Mouse (Mus musculus): Measurements from ENCODE around the gene Pigk. TPM values are rescaled to one million over a fixed set of nuclear protein-coding genes. Genes with fewer than 3 reads are reported as not detected.
A peak's percentile ranks its signal among the peaks of the same experiment; 100 is the strongest.

Pigk gene
- polyA plus RNA-seq, 1 experiment from 2014 or later: 31.9 TPM

DNA sequence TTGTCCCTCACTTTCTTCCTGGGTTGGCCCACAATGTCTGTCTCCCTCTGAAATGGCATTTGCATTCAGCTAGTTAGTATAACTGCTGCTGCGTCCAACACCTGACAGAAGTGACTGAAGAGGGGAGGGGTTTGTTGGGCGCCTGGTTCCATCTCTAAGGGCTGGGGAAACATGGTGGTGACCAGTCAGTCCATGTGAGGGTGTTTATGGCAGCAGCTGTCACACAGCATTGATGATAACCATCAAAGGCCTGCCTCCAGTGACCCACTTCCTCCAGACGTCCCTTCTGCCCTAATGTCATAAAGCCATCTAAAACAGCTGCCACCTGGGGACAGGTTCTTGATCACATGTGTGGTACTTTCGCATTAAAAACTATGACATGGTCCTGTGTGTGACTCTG, 212.3 kb downstream of the Pigk start:
- no peaks in the 10 kb centered on the region for H3K27me3 ChIP-seq (ENCODE audit: poor library complexity, severe bottlenecking)
- peaks cover 32% of the 10 kb centered on the region for H3K4me1 ChIP-seq
- 88% methylated on average over 4 of the region's 4 CpGs for WGBS
- H3K36me3 ChIP-seq (replicated peaks): no peaks in the 10 kb centered on the region
- no peak overlapping the region for H3K27ac ChIP-seq
- DNase-seq (ENCODE audit: extremely low spot score, low spot score): no peak
- H3K9me3 ChIP-seq: no peaks in the 10 kb centered on the region
- no peak overlapping the region for H3K4me3 ChIP-seq

DNA sequence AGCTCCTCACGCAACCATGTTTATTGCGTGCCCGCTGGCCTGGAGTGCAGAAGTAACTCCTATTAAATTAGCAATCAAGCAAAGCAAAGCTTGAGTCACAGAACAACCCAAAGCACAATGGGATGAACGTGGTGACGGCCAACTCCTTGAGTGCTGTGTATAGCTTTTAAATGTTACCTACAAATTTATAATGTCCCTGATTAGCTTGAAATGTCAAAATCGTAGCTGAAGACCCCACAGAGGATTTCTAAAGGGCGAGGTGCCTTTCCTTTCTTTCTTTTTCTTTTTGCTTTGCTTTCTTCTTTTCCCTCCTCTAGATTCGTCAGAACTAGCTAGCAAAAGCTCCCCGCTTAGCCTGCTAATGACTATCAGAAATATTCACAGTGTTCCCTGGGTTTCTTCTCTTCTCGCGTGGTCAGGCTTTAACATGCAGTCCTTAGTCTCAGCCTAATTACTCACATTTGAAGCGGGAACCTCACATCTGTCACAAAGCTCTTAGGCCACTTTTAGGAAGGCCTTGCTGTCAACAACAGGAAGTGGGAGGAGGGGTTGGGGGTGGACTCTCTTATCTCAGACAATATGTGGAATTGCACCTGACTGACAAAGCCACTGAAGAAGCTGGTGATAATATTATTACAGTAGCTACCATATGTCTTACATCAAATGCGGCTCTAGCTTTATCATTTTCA, 214.5 kb downstream of the Pigk start:
- Histone ChIP-seq H3K36me3 (replicated peaks) (no peaks in the 10 kb centered on the region), H3K27ac (0 out of 2 replicates have a peak overlapping the region, but pooled peaks have one; percentile 33), H3K9me3 (no peaks in the 10 kb centered on the region), H3K27me3 (ENCODE audit: poor library complexity, severe bottlenecking) (no peaks in the 10 kb centered on the region), H3K4me3 (no peak overlapping the region), H3K4me1 (peaks cover 31% of the 10 kb centered on the region)
- DNase-seq (ENCODE audit: extremely low spot score, low spot score): no peak
- WGBS: 72% methylated on average over 13 of the region's 13 CpGs

DNA sequence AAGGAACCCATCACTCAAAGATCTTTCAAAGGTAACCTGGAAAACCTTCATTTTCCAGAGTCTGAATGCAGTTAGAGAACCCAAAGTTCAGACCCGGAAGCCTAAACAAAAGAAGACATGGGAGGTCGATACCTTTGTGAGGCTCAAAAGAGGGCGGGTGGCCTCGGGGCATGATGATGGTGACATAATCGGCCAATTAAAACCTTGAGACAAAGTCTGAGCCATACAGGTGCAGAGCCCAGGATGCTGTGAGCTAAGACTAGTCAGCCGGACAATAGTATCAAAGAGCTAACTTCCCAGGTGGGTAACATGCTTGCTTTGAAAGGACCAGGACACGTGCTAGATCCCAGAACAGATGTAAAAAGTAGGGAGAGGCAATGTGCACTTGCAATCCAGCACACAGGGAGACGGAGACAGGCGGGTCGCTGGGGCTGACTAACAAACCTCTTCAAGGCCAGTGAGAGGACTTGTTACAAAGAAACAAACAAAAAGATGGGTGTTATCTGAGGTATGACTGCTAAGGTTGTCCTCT, 215.4 kb downstream of the Pigk start:
- Histone ChIP-seq H3K4me1 (peaks cover 29% of the 10 kb centered on the region), H3K27ac (no peak overlapping the region), H3K4me3 (no peak overlapping the region), H3K9me3 (no peaks in the 10 kb centered on the region), H3K36me3 (replicated peaks) (no peaks in the 10 kb centered on the region), H3K27me3 (ENCODE audit: poor library complexity, severe bottlenecking) (no peaks in the 10 kb centered on the region)
- WGBS: 60% methylated on average over 10 of the region's 10 CpGs
- peak; percentile 19 for DNase-seq (ENCODE audit: extremely low spot score, low spot score)

GRCm38 (mm10) chr3:152929788-152930281, 215.9 kb downstream of the Pigk start:
- DNase-seq (ENCODE audit: extremely low spot score, low spot score): no peak
- WGBS: 76% methylated on average over 7 of the region's 7 CpGs
- no peaks in the 10 kb centered on the region for H3K36me3 ChIP-seq (replicated peaks)
- no peaks in the 10 kb centered on the region for H3K9me3 ChIP-seq
- no peaks in the 10 kb centered on the region for H3K27me3 ChIP-seq (ENCODE audit: poor library complexity, severe bottlenecking)
- H3K4me1 ChIP-seq: peaks cover 29% of the 10 kb centered on the region
- H3K4me3 ChIP-seq: no peak overlapping the region
- H3K27ac ChIP-seq: no peak overlapping the region

- 93% methylated on average over 3 of the region's 3 CpGs for WGBS
- H3K9me3 ChIP-seq: no peaks in the 10 kb centered on the region
- H3K4me3 ChIP-seq: no peak overlapping the region
- H3K36me3 ChIP-seq (replicated peaks): no peaks in the 10 kb centered on the region
- no peaks in the 10 kb centered on the region for H3K27me3 ChIP-seq (ENCODE audit: poor library complexity, severe bottlenecking)
- DNase-seq (ENCODE audit: extremely low spot score, low spot score): no peak
- H3K4me1 ChIP-seq: peaks cover 29% of the 10 kb centered on the region
- H3K27ac ChIP-seq: no peak overlapping the region
Observed at GRCm38 (mm10) chr3:152931354-152931753, 217.5 kb downstream of the Pigk start.

GRCm38 (mm10) chr3:152932096-152932495, 218.2 kb downstream of the Pigk start:
- Histone ChIP-seq H3K9me3 (no peaks in the 10 kb centered on the region), H3K4me3 (no peak overlapping the region), H3K27ac (no peak overlapping the region), H3K4me1 (peaks cover 29% of the 10 kb centered on the region), H3K27me3 (ENCODE audit: poor library complexity, severe bottlenecking) (no peaks in the 10 kb centered on the region), H3K36me3 (replicated peaks) (no peaks in the 10 kb centered on the region)
- WGBS: 79% methylated on average over 4 of the region's 4 CpGs
- DNase-seq (ENCODE audit: extremely low spot score, low spot score): no peak

GRCm38 (mm10) chr3:152932544-152932943, 218.6 kb downstream of the Pigk start:
- H3K27ac ChIP-seq: no peak overlapping the region
- no peaks in the 10 kb centered on the region for H3K27me3 ChIP-seq (ENCODE audit: poor library complexity, severe bottlenecking)
- H3K36me3 ChIP-seq (replicated peaks): no peaks in the 10 kb centered on the region
- WGBS: 83% methylated on average over 2 of the region's 2 CpGs
- no peak overlapping the region for H3K4me3 ChIP-seq
- peaks cover 24% of the 10 kb centered on the region for H3K4me1 ChIP-seq
- no peaks in the 10 kb centered on the region for H3K9me3 ChIP-seq
- DNase-seq (ENCODE audit: extremely low spot score, low spot score): no peak

GRCm38 (mm10) chr3:152933737-152934136, 219.8 kb downstream of the Pigk start:
- Histone ChIP-seq H3K27ac (no peak overlapping the region), H3K4me3 (no peak overlapping the region)
- WGBS: 95% methylated on average over 3 of the region's 3 CpGs

DNA sequence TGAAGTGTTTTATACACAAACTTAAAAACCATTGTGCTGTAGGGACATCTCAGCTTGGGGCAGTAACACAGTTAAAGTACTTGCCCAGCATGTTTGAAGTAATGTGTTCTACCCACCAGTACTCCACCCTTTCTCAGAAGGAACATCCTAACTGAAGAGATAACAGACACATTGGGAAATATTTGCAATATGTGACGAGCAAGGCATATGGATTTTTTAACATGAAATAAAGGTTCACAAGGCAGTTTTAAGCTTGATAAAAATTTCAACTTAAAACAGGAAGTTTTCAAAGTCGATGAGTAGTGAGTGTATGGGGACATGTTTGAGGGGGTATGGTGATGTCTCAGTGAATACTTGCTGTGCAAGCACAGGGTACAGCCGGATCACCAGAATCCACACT, 222.4 kb downstream of the Pigk start:
- 90% methylated on average over 3 of the region's 3 CpGs for WGBS
- DNase-seq (ENCODE audit: extremely low spot score, low spot score): no peak
- H3K27ac ChIP-seq: no peak overlapping the region

More at GRCm38 (mm10) chr3:152933737-152934136, 219.8 kb downstream of the Pigk start:
- H3K27me3 ChIP-seq (ENCODE audit: poor library complexity, severe bottlenecking): no peaks in the 10 kb centered on the region
- no peaks in the 10 kb centered on the region for H3K9me3 ChIP-seq
- H3K4me1 ChIP-seq: peaks cover 12% of the 10 kb centered on the region
- no peaks in the 10 kb centered on the region for H3K36me3 ChIP-seq (replicated peaks)
- no peak for DNase-seq (ENCODE audit: extremely low spot score, low spot score)

GRCm38 (mm10) chr3:152941671-152942070, 227.8 kb downstream of the Pigk start:
- no peaks in the 10 kb centered on the region for H3K36me3 ChIP-seq (replicated peaks)
- no peaks in the 10 kb centered on the region for H3K27me3 ChIP-seq (ENCODE audit: poor library complexity, severe bottlenecking)
- H3K27ac ChIP-seq: no peak overlapping the region
- WGBS: 91% methylated on average over 5 of the region's 5 CpGs
- peaks cover 22% of the 10 kb centered on the region for H3K4me1 ChIP-seq
- H3K9me3 ChIP-seq: no peaks in the 10 kb centered on the region
- no peak overlapping the region for H3K4me3 ChIP-seq
- DNase-seq (ENCODE audit: extremely low spot score, low spot score): no peak

More for the DNA sequence above, 222.4 kb downstream of the Pigk start:
- Histone ChIP-seq H3K9me3 (no peaks in the 10 kb centered on the region), H3K4me3 (no peak overlapping the region), H3K4me1 (no peaks in the 10 kb centered on the region), H3K36me3 (replicated peaks) (no peaks in the 10 kb centered on the region), H3K27me3 (ENCODE audit: poor library complexity, severe bottlenecking) (no peaks in the 10 kb centered on the region)

GRCm38 (mm10) chr3:152942985-152943384, 229.1 kb downstream of the Pigk start:
- DNase-seq (ENCODE audit: extremely low spot score, low spot score): peak; percentile 18
- Histone ChIP-seq H3K27me3 (ENCODE audit: poor library complexity, severe bottlenecking) (no peaks in the 10 kb centered on the region), H3K4me3 (no peak overlapping the region), H3K4me1 (peaks cover 22% of the 10 kb centered on the region), H3K9me3 (no peaks in the 10 kb centered on the region), H3K27ac (no peak overlapping the region), H3K36me3 (replicated peaks) (no peaks in the 10 kb centered on the region)
- 77% methylated on average over 11 of the region's 11 CpGs for WGBS

- 91% methylated on average over 3 of the region's 3 CpGs for WGBS
- DNase-seq (ENCODE audit: extremely low spot score, low spot score): no peak
Observed at GRCm38 (mm10) chr3:152944766-152945165, 230.9 kb downstream of the Pigk start.

DNA sequence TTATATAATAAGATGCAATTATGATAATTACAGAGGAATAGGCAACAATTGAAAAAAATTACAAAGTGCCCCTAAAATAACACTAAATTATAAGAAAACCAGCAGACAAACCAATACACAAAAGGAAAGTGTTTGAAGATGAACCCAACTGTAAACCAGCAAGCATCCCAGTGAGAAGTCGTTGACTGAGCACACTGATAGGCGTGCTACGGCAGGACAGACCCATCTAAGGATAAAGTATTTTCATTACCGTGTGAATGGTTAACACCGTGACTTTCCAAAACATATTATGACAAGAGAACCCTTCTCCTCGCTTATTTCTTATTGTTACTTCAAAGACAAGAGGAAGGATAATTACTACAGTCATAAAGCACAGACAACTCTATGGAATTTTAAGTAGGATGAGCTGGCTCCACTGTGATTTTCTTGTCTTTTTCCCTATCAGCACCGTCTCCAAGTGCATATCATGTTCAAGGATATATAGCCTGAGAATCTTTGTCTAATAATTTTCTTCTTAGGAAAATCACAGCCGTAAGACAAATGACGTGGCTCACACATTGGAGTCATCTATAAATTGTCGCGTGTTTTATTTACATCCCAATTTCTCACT, 233.2 kb downstream of the Pigk start:
- Histone ChIP-seq H3K4me3 (no peak overlapping the region), H3K27ac (no peak overlapping the region), H3K9me3 (no peaks in the 10 kb centered on the region), H3K36me3 (replicated peaks) (no peaks in the 10 kb centered on the region), H3K27me3 (ENCODE audit: poor library complexity, severe bottlenecking) (no peaks in the 10 kb centered on the region), H3K4me1 (peaks cover 22% of the 10 kb centered on the region)
- WGBS: 96% methylated on average over 11 of the region's 11 CpGs
- no peak for DNase-seq (ENCODE audit: extremely low spot score, low spot score)

More at GRCm38 (mm10) chr3:152944766-152945165, 230.9 kb downstream of the Pigk start:
- no peaks in the 10 kb centered on the region for H3K27me3 ChIP-seq (ENCODE audit: poor library complexity, severe bottlenecking)
- H3K4me1 ChIP-seq: peaks cover 22% of the 10 kb centered on the region
- no peak overlapping the region for H3K27ac ChIP-seq
- H3K9me3 ChIP-seq: no peaks in the 10 kb centered on the region
- H3K36me3 ChIP-seq (replicated peaks): no peaks in the 10 kb centered on the region
- H3K4me3 ChIP-seq: no peak overlapping the region
